Mouse (Mus musculus): ENCODE results near the gene Stard10. TPM values are rescaled to one million over a fixed set of nuclear protein-coding genes. Genes with fewer than 3 reads are reported as not detected.

Stard10 gene
- polyA plus RNA-seq, 1 experiment, result 619 TPM

GRCm38 (mm10) chr7:101355551-101356100, 38.7 kb downstream of the Stard10 start:
- H3K27me3 ChIP-seq (ENCODE audit: control insufficient read depth, insufficient read depth, low read length), result no peaks in the 10 kb centered on the region
- H3K4me3 ChIP-seq (ENCODE audit: control insufficient read depth, low read depth, low read length), result no peak overlapping the region
- H3K27ac ChIP-seq (ENCODE audit: control insufficient read depth, insufficient read depth, low read depth, low read length), result no peak overlapping the region
- TF ChIP-seq CTCF (IDR thresholded peaks at IDR 0.05; ENCODE audit: control insufficient read depth, insufficient read depth, insufficient replicate concordance, low read depth, low read length) (no peak), POLR2A (IDR thresholded peaks at IDR 0.05; ENCODE audit: control insufficient read depth, low read depth, low read length) (no peak)
- H3K36me3 ChIP-seq (ENCODE audit: control insufficient read depth, insufficient read depth, low read length), result no peaks in the 10 kb centered on the region
- H3K4me1 ChIP-seq (ENCODE audit: control insufficient read depth, insufficient read depth, low read length), result no peaks in the 10 kb centered on the region

DNA sequence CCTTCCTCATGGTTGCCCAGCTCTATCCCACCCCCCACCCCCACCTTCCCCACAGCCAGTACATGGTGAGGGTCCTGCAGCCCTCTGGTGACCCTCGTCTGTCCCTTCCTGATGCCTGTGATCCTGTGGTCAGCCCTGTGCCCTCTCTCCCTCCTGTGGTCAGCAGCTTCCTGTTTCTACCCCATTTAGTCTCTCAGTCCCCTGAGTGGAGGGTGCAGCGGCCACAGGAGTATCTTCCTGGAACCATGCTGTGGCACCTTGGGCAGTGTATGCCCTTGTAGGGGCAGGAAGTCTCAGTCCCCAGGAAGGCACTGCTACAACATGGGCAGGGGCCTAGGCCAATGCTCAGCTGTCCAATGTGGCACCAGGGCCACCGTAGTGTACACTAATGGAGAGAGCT, 40.0 kb downstream of the Stard10 start:
- Histone ChIP-seq H3K27me3 (ENCODE audit: control insufficient read depth, insufficient read depth, low read length) (no peaks in the 10 kb centered on the region), H3K4me3 (ENCODE audit: control insufficient read depth, low read depth, low read length) (no peak overlapping the region), H3K4me1 (ENCODE audit: control insufficient read depth, insufficient read depth, low read length) (no peaks in the 10 kb centered on the region), H3K36me3 (ENCODE audit: control insufficient read depth, insufficient read depth, low read length) (no peaks in the 10 kb centered on the region), H3K27ac (ENCODE audit: control insufficient read depth, insufficient read depth, low read depth, low read length) (no peak overlapping the region)
- TF ChIP-seq POLR2A (IDR thresholded peaks at IDR 0.05; ENCODE audit: control insufficient read depth, low read depth, low read length) (no peak), CTCF (IDR thresholded peaks at IDR 0.05; ENCODE audit: control insufficient read depth, insufficient read depth, insufficient replicate concordance, low read depth, low read length) (no peak)

DNA sequence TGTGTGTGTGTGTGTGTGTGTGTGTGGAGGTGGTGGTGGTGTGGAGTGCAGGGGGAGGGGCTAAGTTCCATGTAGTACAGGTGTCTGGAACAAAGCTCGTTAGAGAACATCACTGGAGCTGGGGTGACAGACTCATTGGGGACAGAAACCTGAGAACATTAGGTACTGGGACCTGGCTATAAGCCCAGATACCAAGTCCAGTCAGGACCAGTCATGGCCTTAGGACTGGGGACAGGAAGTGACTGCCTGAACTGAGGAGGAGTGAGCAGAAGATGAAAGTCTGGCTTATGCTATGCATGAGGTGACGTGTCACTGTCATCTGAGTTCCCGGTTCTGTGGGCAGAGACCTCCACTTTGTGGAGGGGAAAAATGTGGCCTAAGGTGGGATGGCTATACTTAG, 43.5 kb downstream of the Stard10 start:
- Histone ChIP-seq H3K4me1 (ENCODE audit: control insufficient read depth, insufficient read depth, low read length) (peaks cover 2% of the 10 kb centered on the region; the same call in 1 of the 2 replicates), H3K27ac (ENCODE audit: control insufficient read depth, insufficient read depth, low read depth, low read length) (no peak overlapping the region), H3K4me3 (ENCODE audit: control insufficient read depth, low read depth, low read length) (no peak overlapping the region), H3K27me3 (ENCODE audit: control insufficient read depth, insufficient read depth, low read length) (no peaks in the 10 kb centered on the region), H3K36me3 (ENCODE audit: control insufficient read depth, insufficient read depth, low read length) (no peaks in the 10 kb centered on the region)
- no peak for TF ChIP-seq POLR2A (IDR thresholded peaks at IDR 0.05; ENCODE audit: control insufficient read depth, low read depth, low read length)

DNA sequence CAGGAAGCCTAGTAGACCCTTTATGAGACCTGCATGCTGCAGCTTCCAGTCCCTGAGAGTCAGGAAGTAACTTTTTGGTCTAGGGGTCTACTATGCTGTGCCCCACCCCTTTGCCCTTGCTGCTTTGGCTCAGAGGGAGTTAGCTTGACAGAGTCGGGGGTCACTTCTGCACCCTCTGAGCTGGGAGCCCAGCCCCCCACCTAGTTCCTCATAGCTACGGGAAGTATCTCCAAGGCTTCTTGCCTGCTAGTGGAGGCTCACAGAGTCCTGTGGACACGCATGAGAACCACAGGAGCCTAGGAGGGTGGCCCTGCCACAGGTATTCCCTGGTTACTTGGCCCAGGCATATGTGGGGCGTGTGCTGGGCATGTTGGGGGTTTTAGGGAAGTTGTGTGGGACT, 44.1 kb downstream of the Stard10 start:
- Histone ChIP-seq H3K27me3 (ENCODE audit: control insufficient read depth, insufficient read depth, low read length) (no peaks in the 10 kb centered on the region), H3K36me3 (ENCODE audit: control insufficient read depth, insufficient read depth, low read length) (no peaks in the 10 kb centered on the region), H3K4me1 (ENCODE audit: control insufficient read depth, insufficient read depth, low read length) (peaks cover 2% of the 10 kb centered on the region; the same call in 1 of the 2 replicates), H3K27ac (ENCODE audit: control insufficient read depth, insufficient read depth, low read depth, low read length) (no peak overlapping the region), H3K4me3 (ENCODE audit: control insufficient read depth, low read depth, low read length) (no peak overlapping the region)
- no peak for TF ChIP-seq CTCF (IDR thresholded peaks at IDR 0.05; ENCODE audit: control insufficient read depth, insufficient read depth, insufficient replicate concordance, low read depth, low read length)
- TF ChIP-seq POLR2A (IDR thresholded peaks at IDR 0.05; ENCODE audit: control insufficient read depth, low read depth, low read length), result no peak

DNA sequence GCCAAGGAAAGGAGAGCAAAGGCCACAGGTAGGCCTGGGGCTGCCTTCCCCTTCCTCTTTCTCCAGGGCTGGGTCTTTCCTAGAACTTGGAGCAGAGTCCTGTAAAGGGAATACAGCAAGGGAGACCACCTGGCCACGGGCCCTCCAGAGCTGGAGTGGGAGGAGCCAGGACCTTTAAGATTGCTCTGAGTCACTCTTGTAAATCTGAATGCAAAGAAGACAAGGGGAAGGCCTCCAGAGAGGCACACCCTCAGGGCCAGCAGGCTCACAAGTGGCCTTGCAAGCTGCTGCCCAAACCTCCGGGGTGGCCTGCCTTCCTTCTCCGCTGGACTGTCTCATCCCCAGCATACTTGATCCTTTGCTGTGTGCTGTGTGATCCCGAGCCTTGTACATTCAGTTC, 44.9 kb downstream of the Stard10 start:
- TF ChIP-seq CTCF (IDR thresholded peaks at IDR 0.05; ENCODE audit: control insufficient read depth, insufficient read depth, insufficient replicate concordance, low read depth, low read length) (no peak), POLR2A (IDR thresholded peaks at IDR 0.05; ENCODE audit: control insufficient read depth, low read depth, low read length) (no peak)
- no peaks in the 10 kb centered on the region for H3K27me3 ChIP-seq (ENCODE audit: control insufficient read depth, insufficient read depth, low read length)
- H3K27ac ChIP-seq (ENCODE audit: control insufficient read depth, insufficient read depth, low read depth, low read length), result no peak overlapping the region
- H3K36me3 ChIP-seq (ENCODE audit: control insufficient read depth, insufficient read depth, low read length), result no peaks in the 10 kb centered on the region
- peaks cover 2% of the 10 kb centered on the region; the same call in 1 of the 2 replicates for H3K4me1 ChIP-seq (ENCODE audit: control insufficient read depth, insufficient read depth, low read length)
- no peak overlapping the region for H3K4me3 ChIP-seq (ENCODE audit: control insufficient read depth, low read depth, low read length)

GRCm38 (mm10) chr7:101362791-101363191, 45.9 kb downstream of the Stard10 start:
- no peak overlapping the region for H3K4me3 ChIP-seq (ENCODE audit: control insufficient read depth, low read depth, low read length)
- no peaks in the 10 kb centered on the region for H3K36me3 ChIP-seq (ENCODE audit: control insufficient read depth, insufficient read depth, low read length)
- peaks cover 2% of the 10 kb centered on the region; the same call in 1 of the 2 replicates for H3K4me1 ChIP-seq (ENCODE audit: control insufficient read depth, insufficient read depth, low read length)
- TF ChIP-seq POLR2A (IDR thresholded peaks at IDR 0.05; ENCODE audit: control insufficient read depth, low read depth, low read length), result no peak
- TF ChIP-seq CTCF (IDR thresholded peaks at IDR 0.05; ENCODE audit: control insufficient read depth, insufficient read depth, insufficient replicate concordance, low read depth, low read length), result no peak
- no peaks in the 10 kb centered on the region for H3K27me3 ChIP-seq (ENCODE audit: control insufficient read depth, insufficient read depth, low read length)
- H3K27ac ChIP-seq (ENCODE audit: control insufficient read depth, insufficient read depth, low read depth, low read length), result no peak overlapping the region

DNA sequence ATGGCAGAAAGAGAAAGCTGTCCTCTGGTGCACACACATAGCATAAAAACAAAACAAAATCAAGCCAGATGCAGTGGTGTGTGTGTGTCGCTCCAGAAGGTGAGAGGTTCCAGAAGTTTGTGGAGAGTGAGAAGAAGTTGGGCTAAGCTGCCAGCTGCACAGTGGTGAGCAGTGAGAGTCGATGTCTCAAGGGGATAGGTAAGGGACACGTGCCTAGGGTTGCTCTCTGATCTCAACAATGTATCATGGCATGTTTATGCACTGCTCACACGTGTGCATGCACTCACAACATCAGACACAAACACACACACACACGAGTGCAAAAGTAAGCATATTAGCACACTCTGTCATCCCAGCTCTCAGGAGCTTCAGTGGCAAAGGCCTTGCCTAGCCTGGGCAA, 47.0 kb downstream of the Stard10 start:
- Histone ChIP-seq H3K36me3 (ENCODE audit: control insufficient read depth, insufficient read depth, low read length) (no peaks in the 10 kb centered on the region), H3K27ac (ENCODE audit: control insufficient read depth, insufficient read depth, low read depth, low read length) (no peak overlapping the region), H3K27me3 (ENCODE audit: control insufficient read depth, insufficient read depth, low read length) (no peaks in the 10 kb centered on the region), H3K4me3 (ENCODE audit: control insufficient read depth, low read depth, low read length) (no peak overlapping the region), H3K4me1 (ENCODE audit: control insufficient read depth, insufficient read depth, low read length) (peaks cover 2% of the 10 kb centered on the region; the same call in 1 of the 2 replicates)
- TF ChIP-seq POLR2A (IDR thresholded peaks at IDR 0.05; ENCODE audit: control insufficient read depth, low read depth, low read length) (no peak), CTCF (IDR thresholded peaks at IDR 0.05; ENCODE audit: control insufficient read depth, insufficient read depth, insufficient replicate concordance, low read depth, low read length) (no peak)
